Mouse (Mus musculus) intestine, embryonic 16.5 days (tissue): ENCODE results near the gene Mpg. TPM values are rescaled to one million over a fixed set of nuclear protein-coding genes. Genes with fewer than 3 reads are reported as not detected.

Source experiments
- ATAC-seq: fragments of 200-750 bp; cut with Nextera tagmentation; 2 replicates; pipeline ENCODE4 v1.8.0; 2017; ENCODE audit warnings: moderate TSS enrichment, moderate library complexity
- H3K27ac ChIP-seq: fragments of 300-500 bp; sonication (generic); 2 replicates; pipeline ENCODE4 v1.5.1; 2014; ENCODE audit warnings: mild to moderate bottlenecking, low read length
- H3K27me3 ChIP-seq: fragments of 300-500 bp; sonication (generic); replicated peaks from 2 replicates; pipeline ENCODE4 v1.6.1; 2014; ENCODE audit warnings: low read length, control low read depth, mixed read lengths; ENCODE audit not compliant: control insufficient read depth, insufficient read depth
- H3K36me3 ChIP-seq: fragments of 300-500 bp; sonication (generic); 2 replicates; pipeline ENCODE4 v1.6.1; 2014; ENCODE audit warnings: low read length, control low read depth; ENCODE audit not compliant: control insufficient read depth, insufficient read depth
- H3K4me1 ChIP-seq: fragments of 300-500 bp; sonication (generic); 2 replicates; pipeline ENCODE4 v1.6.1; 2014; ENCODE audit warnings: low read length, control low read depth, mixed read lengths; ENCODE audit not compliant: control insufficient read depth, insufficient read depth
- H3K4me2 ChIP-seq: fragments of 300-500 bp; sonication (generic); 2 replicates; pipeline ENCODE4 v1.6.1; 2014; ENCODE audit warnings: low read depth, low read length, control low read depth
- H3K4me3 ChIP-seq: fragments of 300-500 bp; sonication (generic); 2 replicates; pipeline ENCODE4 v1.5.1; 2014; ENCODE audit warnings: mild to moderate bottlenecking, low read length
- H3K9ac ChIP-seq: fragments of 300-500 bp; sonication (generic); 2 replicates; pipeline ENCODE4 v1.6.1; 2014; ENCODE audit warnings: low read depth, low read length
- H3K9me3 ChIP-seq: fragments of 300-500 bp; sonication (generic); 2 replicates; pipeline ENCODE4 v1.6.1; 2016; ENCODE audit warnings: low read length, control low read depth; ENCODE audit not compliant: control insufficient read depth
- WGBS: fragments of 180-500 bp; shearing (Covaris S2); extraction: QIAGEN DNeasy Blood & Tissue Kit; methylation state at CpG from one replicate; pipeline ENCODE4 v1.1.7; 2014; 5-methylcytosine and 5-hydroxymethylcytosine counted together
- polyA plus RNA-seq: library from polyadenylated mRNA; unstranded; fragments of >200 nt; fragmentation: Nextera tagmentation; extraction: Ambion mirVana; gene quantifications from 2 replicates; pipeline ENCODE4 v1.2.1, GENCODE M21; 2015

Gene Mpg
- polyA plus RNA-seq, 1 experiment from 2014 or later: 33.8 TPM

DNA sequence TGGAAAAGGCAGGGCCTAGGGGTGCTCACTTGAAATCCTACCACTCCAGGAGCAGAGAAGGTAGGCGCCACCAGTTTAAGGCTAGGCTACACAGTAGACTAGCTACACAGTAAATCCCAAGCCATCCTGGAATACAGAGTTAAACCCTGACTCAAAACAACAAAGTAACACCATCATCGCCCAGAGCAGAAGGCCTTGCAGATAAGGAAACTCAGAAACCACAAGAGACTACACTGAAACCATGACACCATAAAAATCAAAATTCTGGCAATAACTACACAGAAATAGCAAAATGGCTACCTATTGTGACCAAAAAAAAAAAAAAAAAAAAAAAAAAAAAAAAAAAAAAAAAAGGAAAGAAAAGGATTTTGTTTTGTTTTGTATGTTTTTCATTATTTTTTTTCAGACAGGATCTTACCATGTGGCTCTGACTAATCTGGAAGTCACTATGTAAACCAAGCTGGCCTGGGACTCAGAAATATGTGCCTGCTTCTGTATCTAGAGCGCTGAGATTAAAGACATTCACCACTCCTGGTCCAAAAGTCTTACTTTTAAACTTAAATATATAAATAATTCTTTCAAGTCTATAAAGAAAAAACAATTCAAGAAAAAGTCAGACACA, 38.9 kb downstream of the Mpg start:
- Histone ChIP-seq H3K27me3 (no peaks in the 10 kb centered on the region), H3K9me3 (no peaks in the 10 kb centered on the region), H3K27ac (no peak overlapping the region), H3K4me2 (no peak overlapping the region), H3K9ac (no peak overlapping the region), H3K4me3 (no peak overlapping the region), H3K36me3 (no peaks in the 10 kb centered on the region), H3K4me1 (peaks cover 10% of the 10 kb centered on the region)
- no peak for ATAC-seq
- 90% methylated on average over 3 of the region's 3 CpGs for WGBS

- H3K27ac ChIP-seq: no peak overlapping the region
- no peak overlapping the region for H3K4me2 ChIP-seq
- H3K9ac ChIP-seq: no peak overlapping the region
- H3K36me3 ChIP-seq: no peaks in the 10 kb centered on the region
- H3K4me3 ChIP-seq: no peak overlapping the region
- H3K4me1 ChIP-seq: peaks cover 10% of the 10 kb centered on the region
- no peak for ATAC-seq
- H3K27me3 ChIP-seq: no peaks in the 10 kb centered on the region
- H3K9me3 ChIP-seq: no peaks in the 10 kb centered on the region
- 93% methylated on average over 6 of the region's 6 CpGs for WGBS
These were observed 39.9 kb downstream of the Mpg start for GRCm38 (mm10) chr11:32266194-32266593.

GRCm38 (mm10) chr11:32266776-32267175, 40.5 kb downstream of the Mpg start:
- Histone ChIP-seq H3K27me3 (no peaks in the 10 kb centered on the region), H3K9me3 (no peaks in the 10 kb centered on the region), H3K36me3 (no peaks in the 10 kb centered on the region), H3K4me2 (peak overlapping the region; percentile 59), H3K9ac (peak overlapping the region; percentile 88), H3K27ac (peak overlapping the region; percentile 88), H3K4me1 (peaks cover 10% of the 10 kb centered on the region), H3K4me3 (peak overlapping the region; percentile 71)
- 20% methylated on average over 6 of the region's 6 CpGs for WGBS
- no peak for ATAC-seq

DNA sequence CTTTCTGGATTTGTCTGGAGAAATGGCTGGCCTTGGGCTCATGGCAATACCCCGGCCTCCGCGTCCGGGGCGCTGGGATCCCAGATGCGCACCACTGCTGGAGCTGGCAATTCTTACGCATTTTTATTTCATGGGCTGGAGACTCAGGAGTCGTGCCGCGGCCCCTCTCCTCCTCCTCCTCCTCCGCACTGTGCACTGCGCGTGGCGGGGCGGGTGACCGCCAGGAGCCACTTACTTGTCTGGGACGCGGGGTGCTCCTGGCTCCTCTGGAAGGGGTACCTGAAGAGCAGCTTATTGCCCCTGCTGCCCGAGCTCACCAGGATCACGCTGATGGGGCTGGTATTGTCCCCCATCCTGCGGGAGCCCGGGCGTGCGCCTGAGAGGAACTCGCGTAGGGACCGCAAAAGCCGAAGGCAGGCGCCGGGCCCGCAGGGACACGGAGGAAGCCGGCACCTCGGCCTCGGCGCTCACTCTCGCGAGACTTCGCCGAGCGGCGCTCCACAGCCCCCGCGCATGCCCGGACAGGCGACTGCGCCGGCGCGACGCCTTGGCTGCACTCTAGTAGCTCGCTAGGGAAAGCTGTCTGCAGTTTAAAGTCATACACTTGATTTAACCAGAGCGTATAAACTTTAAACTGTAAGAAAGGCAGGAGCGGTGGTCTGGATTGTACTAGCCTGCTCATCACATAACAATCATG, 41.0 kb downstream of the Mpg start, which contains the start of gene Nprl3:
TSS of gene Nprl3 (minus strand) at position 520 of the 697 bp plus-strand sequence.
- WGBS: under 1% methylated on average over 53 of the region's 54 CpGs

DNA sequence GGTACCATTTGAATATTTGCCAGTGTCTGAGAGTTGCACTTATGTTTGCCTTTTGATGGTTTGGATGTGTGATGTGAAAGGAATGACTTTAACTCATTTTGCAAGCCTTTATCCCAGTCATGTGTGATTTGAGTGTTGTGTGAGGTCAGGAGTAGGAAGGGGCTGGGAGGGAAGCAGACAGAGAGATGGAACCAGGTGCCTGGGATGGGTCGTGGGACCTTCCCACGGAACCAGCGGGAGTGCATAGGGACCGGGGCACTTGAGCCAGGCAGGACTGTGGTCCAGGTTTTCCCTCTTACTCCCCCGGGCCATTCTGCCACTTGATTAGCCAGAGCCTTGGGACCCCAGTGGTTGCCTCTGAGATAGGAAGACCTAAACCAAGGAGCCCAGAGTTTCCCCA, 41.7 kb downstream of the Mpg start:
- peak overlapping the region; percentile 59 for H3K4me2 ChIP-seq
- 0 out of 2 replicates have a peak overlapping the region, but pooled peaks have one; percentile 45 for H3K27ac ChIP-seq
- no peaks in the 10 kb centered on the region for H3K27me3 ChIP-seq
- H3K9me3 ChIP-seq: no peaks in the 10 kb centered on the region
- ATAC-seq: peak; percentile 35
- WGBS: 25% methylated on average over 5 of the region's 5 CpGs
- H3K4me3 ChIP-seq: peak overlapping the region; percentile 71
- no peaks in the 10 kb centered on the region for H3K36me3 ChIP-seq
- peak overlapping the region; percentile 88 for H3K9ac ChIP-seq
- peaks cover 10% of the 10 kb centered on the region for H3K4me1 ChIP-seq

More for the DNA sequence above, 41.0 kb downstream of the Mpg start, which contains the start of gene Nprl3:
- no peaks in the 10 kb centered on the region for H3K27me3 ChIP-seq
- H3K4me1 ChIP-seq: peaks cover 10% of the 10 kb centered on the region
- H3K36me3 ChIP-seq: no peaks in the 10 kb centered on the region
- H3K9me3 ChIP-seq: no peaks in the 10 kb centered on the region
- ATAC-seq: peak; percentile 100
- H3K4me2 ChIP-seq: peak within 1 kb of the TSS; percentile 59
- peak within 1 kb of the TSS; percentile 88 for H3K27ac ChIP-seq
- peak within 1 kb of the TSS; percentile 71 for H3K4me3 ChIP-seq
- H3K9ac ChIP-seq: peak within 1 kb of the TSS; percentile 88

DNA sequence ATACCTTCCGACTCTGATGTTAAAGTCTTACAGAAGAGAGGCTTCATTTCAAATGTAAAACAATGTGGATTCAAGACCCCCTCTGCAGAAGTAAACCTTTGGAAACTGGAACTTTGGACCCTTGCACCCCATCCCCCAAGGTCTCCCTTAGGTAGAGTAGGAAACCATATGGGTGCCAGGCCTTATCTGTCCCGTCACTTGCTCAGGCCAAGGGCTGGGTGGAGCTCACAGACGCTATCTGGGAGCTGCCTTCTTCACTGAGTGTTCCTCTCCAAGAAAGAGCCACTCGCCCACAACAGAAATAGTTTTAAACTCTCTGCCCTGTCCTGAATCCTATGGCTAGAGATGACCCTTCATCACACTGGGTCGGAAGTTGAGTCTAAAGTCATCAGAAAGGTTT, 42.6 kb downstream of the Mpg start:
- ATAC-seq: no peak
- WGBS: 76% methylated on average over 5 of the region's 5 CpGs
- Histone ChIP-seq H3K27ac (no peak overlapping the region), H3K4me3 (no peak overlapping the region), H3K9me3 (no peaks in the 10 kb centered on the region), H3K9ac (no peak overlapping the region), H3K27me3 (no peaks in the 10 kb centered on the region), H3K36me3 (no peaks in the 10 kb centered on the region), H3K4me2 (no peak overlapping the region), H3K4me1 (peaks cover 10% of the 10 kb centered on the region)

GRCm38 (mm10) chr11:32271178-32271577, 44.9 kb downstream of the Mpg start:
- WGBS: 55% methylated on average over 4 of the region's 4 CpGs
- no peaks in the 10 kb centered on the region for H3K9me3 ChIP-seq
- H3K4me1 ChIP-seq: peaks cover 5% of the 10 kb centered on the region; the same call in 1 of the 2 replicates
- H3K4me2 ChIP-seq: no peak overlapping the region
- H3K27me3 ChIP-seq: no peaks in the 10 kb centered on the region
- ATAC-seq: no peak
- no peak overlapping the region for H3K9ac ChIP-seq
- no peaks in the 10 kb centered on the region for H3K36me3 ChIP-seq
- no peak overlapping the region for H3K4me3 ChIP-seq
- H3K27ac ChIP-seq: no peak overlapping the region

GRCm38 (mm10) chr11:32276347-32276746, 50.0 kb downstream of the Mpg start, which contains the start of gene Hba-x:
Gene Hba-x, plus strand, starts transcription at chr11:32276400.
- Histone ChIP-seq H3K36me3 (no peaks in the 10 kb centered on the region), H3K27me3 (peaks cover 28% of the 10 kb centered on the region), H3K9me3 (no peaks in the 10 kb centered on the region), H3K4me2 (no peak within 1 kb of the TSS), H3K9ac (no peak within 1 kb of the TSS), H3K4me3 (no peak within 1 kb of the TSS), H3K4me1 (no peaks in the 10 kb centered on the region), H3K27ac (no peak within 1 kb of the TSS)
- no peak for ATAC-seq
- 75% methylated on average over 3 of the region's 3 CpGs for WGBS

GRCm38 (mm10) chr11:32277736-32278457, 51.6 kb downstream of the Mpg start:
- WGBS: 66% methylated on average over 21 of the region's 21 CpGs
- Histone ChIP-seq H3K4me1 (no peaks in the 10 kb centered on the region), H3K27me3 (peaks cover 28% of the 10 kb centered on the region), H3K27ac (no peak overlapping the region), H3K4me2 (no peak overlapping the region), H3K4me3 (no peak overlapping the region), H3K9ac (no peak overlapping the region), H3K36me3 (no peaks in the 10 kb centered on the region), H3K9me3 (no peaks in the 10 kb centered on the region)
- no peak for ATAC-seq
